Mouse (Mus musculus) kidney, adult 2 months (tissue): ENCODE data around the gene Ros1.

ENCODE experiments used
- CTCF ChIP-seq: fragments of 200-500 bp; conservative IDR thresholded peaks from 2 replicates; pipeline ENCODE4 v1.5.1; 2011; ENCODE audit warnings: low read depth, mild to moderate bottlenecking, control low read depth, low read length, moderate library complexity, mixed read lengths; ENCODE audit not compliant: insufficient read depth, insufficient read length
- POLR2A ChIP-seq: fragments of 200-500 bp; IDR thresholded peaks from one replicate; pipeline ENCODE4 v1.6.1; 2011; ENCODE audit warnings: low read depth, low read length, control low read depth

GRCm38 (mm10) chr10:52159704-52160103 lies 35.3 kb downstream of the Ros1 start:
- TF ChIP-seq POLR2A = no peak
- TF ChIP-seq CTCF = no peak
